Mouse (Mus musculus) embryonic fibroblast, embryonic 13.5 days (primary cell): Measurements from ENCODE around the gene Lipe.

Experiments
- CTCF ChIP-seq: IDR thresholded peaks from 2 replicates; pipeline ENCODE4 v1.5.1; 2011; ENCODE audit warnings: mild to moderate bottlenecking, control low read depth, low read length, moderate library complexity, borderline replicate concordance; ENCODE audit not compliant: insufficient read depth
- POLR2A ChIP-seq: IDR thresholded peaks from 2 replicates; pipeline ENCODE4 v1.6.1; 2011; ENCODE audit warnings: low read depth, mild to moderate bottlenecking, control low read depth, low read length, moderate library complexity

DNA sequence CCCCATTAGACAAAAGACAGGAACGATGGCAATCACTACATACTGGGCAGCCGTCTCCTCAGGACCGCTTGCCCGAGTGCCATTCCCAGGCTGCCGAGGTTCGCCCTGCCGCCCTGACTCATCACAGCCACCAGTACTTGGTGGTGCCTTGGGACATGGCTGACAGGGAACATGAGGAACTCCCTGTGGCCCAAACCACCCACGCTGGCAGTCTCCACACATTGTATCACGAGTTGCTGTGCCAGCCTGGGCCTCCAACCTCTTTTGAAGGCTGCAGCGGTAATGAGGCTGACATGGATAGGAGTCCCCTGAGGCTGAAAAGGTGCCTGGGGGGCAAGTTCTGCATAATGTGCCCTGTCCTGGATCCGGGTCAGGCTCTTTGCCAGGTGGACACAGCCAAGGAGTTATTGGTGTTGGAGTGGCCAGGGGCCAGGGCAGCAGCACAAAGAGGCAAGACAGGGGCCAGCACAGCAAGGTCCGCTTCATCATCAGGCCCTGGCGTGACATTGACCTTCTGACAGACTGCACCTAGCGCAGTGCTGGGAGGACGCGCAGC lies 23.9 kb upstream of the Lipe start:
- TF ChIP-seq POLR2A (no peak), CTCF (no peak)
